Mouse (Mus musculus) cerebellum, adult 2 months (tissue): ENCODE results near the gene Ror2.

Source experiments
- CTCF ChIP-seq: fragments of 200-500 bp; IDR thresholded peaks from 2 replicates; pipeline ENCODE4 v1.5.1; 2011; ENCODE audit warnings: low read depth, mild to moderate bottlenecking, control low read depth, low read length, moderate library complexity, borderline replicate concordance; ENCODE audit not compliant: insufficient read depth
- POLR2A ChIP-seq: fragments of 200-500 bp; IDR thresholded peaks from 2 replicates; pipeline ENCODE4 v1.6.1; 2011; ENCODE audit warnings: low read length, control low read depth, borderline replicate concordance; ENCODE audit not compliant: insufficient read depth

DNA sequence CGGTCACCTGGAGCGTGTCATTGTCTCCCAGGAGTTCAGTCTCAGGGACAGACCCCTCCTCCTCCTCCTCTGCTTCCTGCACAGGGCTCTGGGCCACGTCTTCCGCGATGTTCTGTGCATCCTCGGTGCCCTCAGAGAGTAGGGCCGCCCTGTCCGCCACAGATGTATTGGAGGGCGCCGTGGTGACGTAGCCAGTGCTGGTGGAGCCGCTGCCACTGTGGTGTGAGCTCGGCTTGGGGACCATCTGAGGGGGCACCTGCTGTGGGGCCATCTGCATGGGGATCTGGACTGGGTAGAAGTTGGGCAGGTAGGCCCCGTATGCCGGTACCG, 175.7 kb downstream of the Ror2 start:
- TF ChIP-seq POLR2A (no peak), CTCF (no peak)
